ENCODE assay signal across 15 mouse cellular contexts in the genomic region with DNA sequence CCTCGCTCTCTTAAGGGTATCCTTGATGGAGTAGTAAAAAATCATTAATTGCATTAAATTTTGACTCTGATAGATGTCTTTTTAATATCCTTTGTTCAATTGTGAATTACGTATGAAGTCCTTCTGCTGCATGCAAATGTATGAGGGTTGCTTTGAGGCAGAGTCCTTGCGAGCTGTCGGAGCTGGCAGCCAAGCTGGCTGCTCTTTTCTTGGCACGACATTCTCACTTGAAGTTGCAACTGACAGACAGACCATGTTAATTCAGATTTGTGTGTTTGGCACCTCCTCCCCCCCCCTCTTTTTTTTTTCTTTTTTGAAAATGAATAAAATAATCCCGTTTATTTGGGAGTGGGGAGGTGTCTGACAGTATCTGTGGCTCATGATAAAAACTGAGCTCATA.
DNase-seq lines count a peak whose midpoint lies in the region; ATAC-seq lines count a peak whose summit lies in the region.
"Had no signal": no experiment of that assay in that cellular context is flagged by ENCODE, and none has a peak within 500 bp of the region (broad histone marks: within the 10 kb centered on the region; RNA-seq: fewer than 3 reads in every experiment).

No protein-coding gene starts in this region.

- ATAC-seq in cerebellum, adult (ENCODE audit: insufficient number of reproducible peaks, low FRiP score, low TSS enrichment), result no peak
- ATAC-seq: intestine, embryonic 15.5 days; liver, postnatal 0 days had no signal

- intact Hi-C loops in heart, postnatal 10 days (cut with DNase I), result no loop called here
- intact Hi-C loops in left cerebral cortex, postnatal 4 days (cut with DNase I), result no loop called here

- DNase-seq in heart, postnatal 10 days, result peak; percentile 18 to 24
- no peak for DNase-seq in heart, postnatal 4 days
- DNase-seq in left cerebral cortex, postnatal 4 days, result peak; percentile 70
- DNase-seq in left cerebral cortex, adult 18-20 months (ENCODE audit: low spot score in 2 of 2), result no peak
- peak; percentile 66 for DNase-seq in brain, embryonic 18.5 days (ENCODE audit: low read depth, low spot score)
- DNase-seq in right cerebral cortex, postnatal 14 days, result peak; percentile 17
- DNase-seq: cerebellum, adult 8-10 months; gastrocnemius, adult 2 months; heart, postnatal 36 days; kidney, postnatal 4 days; liver, postnatal 0 days; lung, postnatal 14 days; spleen, adult 18-20 months had no signal

Comparison
In these comparisons a context has a peak if more than half of its experiments do, and no peak if none do; other contexts are left out.
1. DNase-seq: peak in heart, postnatal 10 days (2 of 2), left cerebral cortex, postnatal 4 days (single experiment), brain, embryonic 18.5 days (single experiment) and right cerebral cortex, postnatal 14 days (single experiment); none in heart, postnatal 4 days (single experiment) and left cerebral cortex, adult 18-20 months (0 of 2).